Mouse (Mus musculus) kidney, adult 2 months (tissue): Measurements from ENCODE around the gene Zbtb5.

Experiments
- CTCF ChIP-seq: fragments of 200-500 bp; conservative IDR thresholded peaks from 2 replicates; pipeline ENCODE4 v1.5.1; 2011; ENCODE audit warnings: low read depth, mild to moderate bottlenecking, control low read depth, low read length, moderate library complexity, mixed read lengths; ENCODE audit not compliant: insufficient read depth, insufficient read length
- POLR2A ChIP-seq: fragments of 200-500 bp; IDR thresholded peaks from one replicate; pipeline ENCODE4 v1.6.1; 2011; ENCODE audit warnings: low read depth, low read length, control low read depth

GRCm38 (mm10) chr4:45015615-45016014 is 3.4 kb upstream of the Zbtb5 start:
- peak; percentile 66 for TF ChIP-seq CTCF
- TF ChIP-seq POLR2A = no peak
